Comparison of ENCODE assay signal across 20 mouse cellular contexts in genomic region chr10:24469741-24470140, GRCm38 (mm10).
DNase-seq lines count a peak whose midpoint lies in the region; ATAC-seq and TF ChIP-seq lines count a peak whose summit lies in the region.
"Had no signal": no experiment of that assay in that cellular context is flagged by ENCODE, and none has a peak within 500 bp of the region (broad histone marks: within the 10 kb centered on the region; RNA-seq: fewer than 3 reads in every experiment).

No protein-coding gene starts in this region.

- no peak for TF ChIP-seq POLR2A in embryonic fibroblast, embryonic 13.5 days (IDR thresholded peaks at IDR 0.05; ENCODE audit: low read depth, low read length)

- no peak overlapping the region for H3K4me2 ChIP-seq in kidney, embryonic 14.5 days (replicated peaks; ENCODE audit: low read depth, low read length)
- H3K4me2 ChIP-seq: embryonic facial prominence, embryonic 13.5 days; embryonic facial prominence, embryonic 15.5 days; forebrain, embryonic 13.5 days; forebrain, embryonic 15.5 days had no signal

- CTCF ChIA-PET in Patski (lab: Charles Lee) = no interaction called here

- in situ Hi-C loops in Patski (cut with MboI; ENCODE audit: low pct_unique_long_range_greater_than_20kb) = no loop called here

- H3K27me3 ChIP-seq in Patski = no peaks in the 10 kb centered on the region
- H3K27me3 ChIP-seq in kidney, embryonic 14.5 days (ENCODE audit: control insufficient read depth, insufficient read depth, low read length) = no peaks in the 10 kb centered on the region
- H3K27me3 ChIP-seq: embryonic facial prominence, embryonic 13.5 days; embryonic facial prominence, embryonic 15.5 days; forebrain, embryonic 13.5 days; forebrain, embryonic 15.5 days had no signal

- POLR2A ChIA-PET in Patski (lab: Charles Lee) = no interaction called here

- peak; percentile 66 for DNase-seq in Muller cell, postnatal 12 days (ENCODE audit: inconsistent ontology term)
- peak; percentile 46 for DNase-seq in Patski (ENCODE audit: low read depth, low spot score)
- DNase-seq in cerebellum, postnatal 14 days = no peak
- DNase-seq in spleen, postnatal 10 days (ENCODE audit: low spot score in 2 of 2) = no peak
- DNase-seq: adrenal gland, adult 2 months; adrenal gland, postnatal 10 days; adrenal gland, postnatal 25 days; cerebellum, adult 11-12 months; cerebellum, adult 2 months; cerebellum, adult 9-10 months; cerebellum, postnatal 10 days; cerebellum, postnatal 36 days; embryo, embryonic 11 days; forebrain, postnatal 0 days had no signal

- no peaks in the 10 kb centered on the region for H3K9me3 ChIP-seq in kidney, embryonic 14.5 days (ENCODE audit: control insufficient read depth, low read length)
- H3K9me3 ChIP-seq: embryonic facial prominence, embryonic 13.5 days; embryonic facial prominence, embryonic 15.5 days; forebrain, embryonic 13.5 days; forebrain, embryonic 15.5 days had no signal

- peak overlapping the region; percentile 84; the same call in 1 of the 2 replicates for H3K27ac ChIP-seq in embryonic fibroblast, embryonic 13.5 days (ENCODE audit: insufficient read depth, low read length)
- H3K27ac ChIP-seq in kidney, embryonic 14.5 days (ENCODE audit: low read depth, low read length) = no peak overlapping the region
- H3K27ac ChIP-seq: embryonic facial prominence, embryonic 13.5 days; embryonic facial prominence, embryonic 15.5 days; forebrain, embryonic 13.5 days; forebrain, embryonic 15.5 days had no signal

- peaks cover 4% of the 10 kb centered on the region; the same call in 1 of the 2 replicates for H3K4me1 ChIP-seq in embryonic fibroblast, embryonic 13.5 days (ENCODE audit: control insufficient read depth, insufficient read depth, low read length)
- no peaks in the 10 kb centered on the region for H3K4me1 ChIP-seq in kidney, embryonic 14.5 days (ENCODE audit: control insufficient read depth, insufficient read depth, low read length)
- H3K4me1 ChIP-seq: embryonic facial prominence, embryonic 13.5 days; embryonic facial prominence, embryonic 15.5 days; forebrain, embryonic 13.5 days; forebrain, embryonic 15.5 days had no signal

- ATAC-seq in Patski = no peak
- no peak for ATAC-seq in kidney, embryonic 14.5 days (ENCODE audit: low FRiP score, low TSS enrichment)
- ATAC-seq: forebrain, embryonic 13.5 days; forebrain, embryonic 15.5 days; forebrain, postnatal 0 days had no signal

- no peak for TF ChIP-seq CTCF in Patski (IDR thresholded peaks at IDR 0.05)
- no peak for TF ChIP-seq CTCF in embryonic fibroblast, embryonic 13.5 days (IDR thresholded peaks at IDR 0.05; ENCODE audit: borderline replicate concordance, insufficient read depth, low read length)

- no peak overlapping the region for H3K9ac ChIP-seq in kidney, embryonic 14.5 days (ENCODE audit: low read depth, low read length)
- H3K9ac ChIP-seq: embryonic facial prominence, embryonic 13.5 days; embryonic facial prominence, embryonic 15.5 days; forebrain, embryonic 13.5 days; forebrain, embryonic 15.5 days; forebrain, postnatal 0 days had no signal

- H3K36me3 ChIP-seq in kidney, embryonic 14.5 days (ENCODE audit: control insufficient read depth, insufficient read depth, low read length) = no peaks in the 10 kb centered on the region
- H3K36me3 ChIP-seq: embryonic facial prominence, embryonic 13.5 days; embryonic facial prominence, embryonic 15.5 days; forebrain, embryonic 15.5 days had no signal

- 87% methylated on average over 1 of the region's 1 CpGs for WGBS in kidney, embryonic 14.5 days

- H3K4me3 ChIP-seq in embryonic fibroblast, embryonic 13.5 days (ENCODE audit: insufficient read depth, low read length) = no peak overlapping the region
- H3K4me3 ChIP-seq in kidney, embryonic 14.5 days (ENCODE audit: low read length) = no peak overlapping the region
- H3K4me3 ChIP-seq: embryonic facial prominence, embryonic 13.5 days; embryonic facial prominence, embryonic 15.5 days; forebrain, embryonic 13.5 days; forebrain, embryonic 15.5 days had no signal

Comparison
In these comparisons a context has a peak if more than half of its experiments do, and no peak if none do; other contexts are left out.
1. DNase-seq: peak in Muller cell, postnatal 12 days (single experiment) and Patski (single experiment); none in cerebellum, postnatal 14 days (0 of 2) and spleen, postnatal 10 days (0 of 2).